Mouse (Mus musculus) T-helper 2 cell (primary cell): ENCODE data around the gene Adra2a.

Experiments used
- in situ Hi-C: fragments of 300-600 bp; cut with MboI, MseI; formaldehyde crosslinking; loops from one replicate; pipeline ENCODE4 v1.15.1; 2025; ENCODE audit warnings: high pct_unique_total_duplicates

Adra2a gene

DNA sequence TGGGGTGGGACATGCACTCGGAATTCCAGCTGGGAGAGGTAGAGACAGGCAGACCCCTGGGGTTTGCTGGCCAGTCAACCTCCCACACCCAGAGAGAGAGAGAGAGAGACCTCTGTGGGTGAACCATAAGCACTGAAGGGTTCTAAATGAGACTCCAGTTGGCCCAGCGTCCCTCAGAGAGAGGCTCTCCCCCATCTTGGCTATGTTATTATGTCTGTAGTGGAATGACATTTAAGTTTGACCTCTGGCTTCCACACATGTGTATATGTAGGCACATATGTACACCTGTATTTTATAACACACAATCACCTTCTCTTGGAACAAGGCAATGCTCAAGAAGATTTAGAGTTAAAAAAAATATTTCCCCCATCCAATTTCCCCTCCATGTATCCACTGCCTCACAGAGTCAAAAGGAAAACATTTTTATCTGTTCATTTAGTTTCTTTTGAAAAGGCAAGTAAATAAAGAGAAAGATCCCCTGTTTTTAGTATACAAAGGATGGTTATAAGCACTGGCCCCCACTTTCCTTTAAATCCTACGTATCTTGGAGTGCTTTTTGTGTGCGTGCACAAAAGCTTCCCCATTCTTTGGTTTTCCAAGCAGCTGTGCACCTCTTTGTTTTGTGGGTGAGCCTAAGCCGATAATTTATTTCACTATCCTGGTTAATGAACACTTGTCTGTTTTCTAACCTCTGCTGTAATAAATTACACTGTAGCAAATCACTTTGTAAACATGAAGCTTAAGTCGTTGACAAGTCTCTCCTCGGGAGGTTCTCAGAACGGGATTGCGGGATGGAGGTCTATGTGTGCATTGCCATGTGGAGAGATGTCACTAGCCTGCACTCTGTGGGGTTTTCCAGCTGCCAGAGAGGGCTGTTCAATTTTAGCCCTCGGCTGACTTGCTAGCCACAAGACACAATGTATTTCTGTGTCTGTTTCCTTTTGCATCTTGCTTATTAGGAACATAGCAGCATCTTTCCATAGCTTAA lies 32.7 kb downstream of the Adra2a start:
- in situ Hi-C loops = no loop called here

DNA sequence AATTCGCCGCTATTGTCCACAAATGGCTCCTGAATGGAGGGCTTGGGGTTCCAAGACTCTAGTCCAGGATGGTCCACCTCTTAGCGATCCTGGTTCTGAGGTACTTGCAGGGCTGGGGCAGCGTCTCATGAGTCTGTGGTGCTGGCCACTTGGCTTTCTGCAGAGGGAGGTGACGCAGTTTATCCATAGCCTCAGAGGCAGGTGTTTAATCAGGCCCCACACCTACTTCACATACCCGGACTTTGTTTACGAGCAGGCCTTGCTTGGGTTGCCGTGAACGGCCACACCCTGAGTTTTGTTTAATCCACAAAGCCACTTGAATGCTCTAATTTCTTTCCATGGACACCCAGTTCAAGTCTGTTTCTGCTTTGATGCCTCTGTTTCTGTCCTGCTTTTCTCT lies 37.4 kb downstream of the Adra2a start:
- in situ Hi-C loops = no loop called here

DNA sequence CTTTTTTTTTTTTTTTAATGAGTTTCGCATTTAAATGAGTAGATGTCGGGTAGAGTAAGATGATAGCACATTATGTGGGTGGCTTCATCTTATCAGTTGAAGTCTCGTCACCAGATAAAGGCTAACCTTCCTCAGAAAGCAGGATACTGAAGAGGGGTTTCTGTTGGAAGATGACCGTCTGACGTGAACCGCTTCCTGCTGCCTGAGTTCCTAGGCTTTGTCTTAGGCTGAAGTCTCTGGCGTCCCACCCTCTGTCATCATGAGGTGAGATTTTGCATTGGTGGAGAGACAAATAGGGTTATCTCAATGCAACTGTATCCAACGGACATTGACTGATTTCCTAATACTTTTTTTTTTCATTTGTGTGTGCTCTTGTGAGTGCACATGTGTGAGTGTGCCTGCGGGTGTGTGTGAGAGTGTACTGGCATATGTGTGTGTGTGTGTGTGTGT lies 37.8 kb downstream of the Adra2a start:
- in situ Hi-C loops = no loop called here

DNA sequence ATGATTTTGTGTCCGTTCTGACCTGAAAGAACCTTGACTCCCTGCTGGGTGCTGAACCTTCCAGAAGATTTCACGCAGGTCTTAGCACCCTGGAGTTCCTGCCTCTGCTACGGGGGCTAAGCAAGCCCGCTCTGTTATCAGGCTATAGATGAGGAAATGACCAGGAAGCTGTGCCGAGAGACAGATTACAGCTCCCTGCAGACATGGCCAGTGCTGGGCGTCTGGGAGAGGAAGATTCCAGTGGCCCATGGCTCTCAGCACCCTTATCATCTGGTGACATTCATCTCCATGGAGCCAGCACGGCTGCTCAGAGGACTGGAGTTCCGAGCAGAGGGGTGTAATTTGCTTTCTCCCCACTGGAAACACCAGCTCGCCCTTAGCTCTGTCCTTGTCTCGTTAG lies 43.4 kb downstream of the Adra2a start:
- in situ Hi-C loops = no loop called here

DNA sequence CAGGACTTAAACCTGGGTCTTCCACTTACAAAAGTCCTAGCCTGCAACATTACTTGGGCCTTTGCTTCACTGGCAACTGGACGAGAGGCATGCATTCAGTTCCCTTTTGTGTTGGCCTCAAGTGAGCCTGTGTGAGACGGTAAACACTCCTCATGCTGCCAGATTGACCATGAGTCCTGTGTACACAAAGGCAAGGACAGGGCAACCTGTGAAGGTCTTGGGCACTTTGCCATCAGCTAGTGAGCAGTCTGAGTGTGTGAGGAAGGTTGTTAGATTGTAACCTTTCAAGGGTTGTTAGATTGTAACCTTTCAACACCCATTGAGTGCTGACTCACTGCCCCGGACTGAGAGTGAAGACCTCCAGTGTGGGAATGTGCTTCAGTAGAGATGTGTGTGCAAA lies 49.6 kb downstream of the Adra2a start:
- in situ Hi-C loops = no loop called here

DNA sequence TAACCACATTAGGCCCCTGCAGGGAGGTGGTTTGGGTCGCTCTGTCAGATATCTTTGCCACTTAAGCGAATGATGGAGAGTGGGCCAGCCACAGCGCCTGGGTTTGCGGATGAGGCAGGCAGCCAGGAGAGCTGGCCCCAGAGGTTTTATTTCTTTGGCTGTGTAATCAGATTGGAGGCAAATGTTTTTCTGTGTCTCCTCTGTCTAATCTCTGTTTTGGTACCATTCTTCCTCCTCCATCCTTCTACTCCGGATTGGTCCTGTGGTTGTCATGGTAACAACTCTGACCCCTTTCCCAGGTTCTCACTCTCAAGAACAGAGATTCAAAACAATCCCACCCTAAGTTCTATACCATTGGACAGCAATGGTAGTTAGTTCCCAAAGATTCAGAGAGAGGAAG lies 51.8 kb downstream of the Adra2a start:
- in situ Hi-C loops = no loop called here

DNA sequence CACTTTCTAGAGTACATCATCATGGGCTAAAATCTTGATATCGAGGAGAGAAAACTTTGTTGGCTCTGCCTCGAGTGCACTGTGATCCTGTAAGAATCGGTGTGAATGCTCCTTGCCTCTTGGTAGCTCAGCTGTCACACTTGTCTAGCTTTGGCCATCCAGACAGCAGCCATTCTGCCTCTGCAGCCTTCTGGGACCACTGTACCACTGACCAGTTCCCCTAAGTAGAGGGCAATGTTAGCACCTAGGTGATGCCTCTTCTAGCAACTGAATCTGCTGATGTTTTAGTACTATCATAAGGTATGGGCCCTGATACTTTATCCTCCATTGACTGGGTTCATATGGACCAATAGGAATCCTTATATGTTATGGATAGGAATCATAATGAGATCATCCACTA lies 54.4 kb downstream of the Adra2a start:
- in situ Hi-C loops = no loop called here
